Mouse (Mus musculus): ENCODE measurements around the gene Zfp27.
"Not testable (repeated sequence)": the region's sequence is repeated elsewhere in the genome, so short reads cannot be mapped to it uniquely, and the experiment has no call there.

Gene Zfp27

GRCm38 (mm10) chr7:29880916-29881315, 25.5 kb downstream of the Zfp27 start:
- DNase-seq: no peak

- no peak for DNase-seq
Measured at GRCm38 (mm10) chr7:29880056-29880455, 26.3 kb downstream of the Zfp27 start.

- not testable (repeated sequence) for DNase-seq
Measured at GRCm38 (mm10) chr7:29877561-29877960, 28.8 kb downstream of the Zfp27 start.

- no peak for DNase-seq
Measured at GRCm38 (mm10) chr7:29874256-29874655, 32.1 kb downstream of the Zfp27 start.

- DNase-seq: no peak
Measured at GRCm38 (mm10) chr7:29861660-29862059, 44.7 kb downstream of the Zfp27 start.

- peak; percentile 80 to 90 for DNase-seq
Measured at GRCm38 (mm10) chr7:29859532-29860517, 46.5 kb downstream of the Zfp27 start, which contains the start of gene Zfp420. TSS of gene Zfp420 (plus strand) at chr7:29859979.

GRCm38 (mm10) chr7:29853219-29853842, 53.0 kb downstream of the Zfp27 start, which contains the start of gene Zfp940:
TSS of gene Zfp940 (minus strand) at chr7:29853669.
- peak; percentile 82 to 84 for DNase-seq

GRCm38 (mm10) chr7:29852831-29853218, 53.5 kb downstream of the Zfp27 start:
- DNase-seq: no peak

- DNase-seq: no peak
Measured at GRCm38 (mm10) chr7:29844616-29845015, 61.8 kb downstream of the Zfp27 start.

Data from thymus, postnatal 36 days (tissue).